Mouse (Mus musculus) spleen, adult 2 months (tissue): Measurements from ENCODE around the gene Stk16.

Source experiments
- CTCF ChIP-seq: fragments of 200-500 bp; IDR thresholded peaks from 2 replicates; pipeline ENCODE4 v1.5.1; 2011; ENCODE audit warnings: mild to moderate bottlenecking, inconsistent platforms; ENCODE audit not compliant: insufficient read depth, insufficient read length, insufficient replicate concordance; ENCODE audit errors: extremely low read depth
- POLR2A ChIP-seq: fragments of 200-500 bp; IDR thresholded peaks from 2 replicates; pipeline ENCODE4 v1.6.1; 2011; ENCODE audit warnings: low read depth, low read length, inconsistent platforms

GRCm38 (mm10) chr1:75231224-75231623 lies 20.6 kb downstream of the Stk16 start:
- TF ChIP-seq CTCF (no peak), POLR2A (no peak)
